Mouse (Mus musculus): ENCODE measurements around the gene Plekhs1.

The Plekhs1 gene

DNA sequence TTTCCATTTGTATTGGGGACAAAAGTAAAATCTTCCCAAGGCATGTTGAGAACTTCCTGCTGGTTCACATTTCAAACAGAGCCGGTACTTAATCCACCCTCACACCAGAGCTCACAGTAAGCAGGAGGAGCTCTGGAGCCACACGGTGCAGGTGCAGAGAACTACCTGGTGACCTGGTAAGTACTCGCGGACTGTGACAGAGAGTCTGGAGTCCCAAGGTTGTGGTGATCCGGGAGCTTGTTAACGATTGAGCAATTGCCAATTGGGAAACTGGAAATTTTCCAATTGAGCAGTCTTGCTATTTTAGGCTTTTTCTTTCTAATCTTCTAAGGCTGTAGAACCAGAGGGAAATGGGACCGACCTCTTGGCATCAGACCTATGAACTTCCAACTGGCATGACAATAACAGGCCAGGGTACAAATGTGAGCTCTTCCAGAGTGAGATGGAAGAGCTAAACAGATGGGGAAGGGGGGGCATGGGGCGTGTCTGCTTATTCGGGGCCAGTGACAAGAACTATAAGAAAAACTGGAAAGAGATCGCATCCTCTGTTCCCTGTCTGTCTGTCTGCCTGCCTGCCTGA lies at the start of gene Plekhs1:
Gene Plekhs1, plus strand, starts transcription at position 119 of the 580 bp plus-strand sequence.
- DNase-seq: no peak

DNA sequence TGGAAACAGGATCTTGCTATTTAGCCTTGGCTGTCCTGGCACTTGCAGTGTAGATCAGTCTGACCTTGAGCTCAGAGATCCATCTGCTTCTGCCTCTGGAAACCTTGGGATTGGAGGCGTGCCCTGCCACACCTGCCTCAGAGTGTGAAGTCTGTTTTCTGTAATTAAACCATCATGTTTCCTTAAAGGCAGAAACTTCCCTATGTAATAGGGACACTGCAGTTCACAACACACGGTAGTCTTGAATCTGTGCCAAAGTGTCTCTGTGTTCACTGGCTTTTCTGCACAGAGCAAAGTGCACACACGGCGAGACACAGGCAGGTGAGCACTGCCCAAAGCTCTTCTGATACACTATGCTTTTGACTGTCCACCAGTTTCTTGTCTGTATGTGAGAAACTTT lies 43.0 kb upstream of the Plekhs1 start:
- DNase-seq: no peak

DNA sequence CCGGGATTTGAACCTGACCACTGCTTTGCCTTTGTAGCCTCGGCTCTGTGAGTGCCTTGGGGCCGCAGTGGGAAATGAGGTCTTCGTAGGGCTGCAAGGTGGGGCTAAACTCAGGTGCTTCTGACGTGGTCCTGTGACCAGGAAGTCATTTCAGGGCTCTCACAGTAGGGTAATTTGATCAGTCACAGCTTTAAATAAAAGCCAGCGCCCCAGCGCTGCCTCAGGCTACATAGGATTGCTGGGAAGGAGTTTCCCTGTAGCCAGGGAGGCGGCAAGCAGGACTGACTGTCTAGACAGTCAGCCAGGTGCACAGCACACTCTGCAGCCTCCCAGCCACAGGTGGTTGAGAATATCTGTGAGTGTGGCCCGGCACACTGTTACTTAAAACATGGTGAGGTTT lies 42.0 kb upstream of the Plekhs1 start:
- no peak for DNase-seq

DNA sequence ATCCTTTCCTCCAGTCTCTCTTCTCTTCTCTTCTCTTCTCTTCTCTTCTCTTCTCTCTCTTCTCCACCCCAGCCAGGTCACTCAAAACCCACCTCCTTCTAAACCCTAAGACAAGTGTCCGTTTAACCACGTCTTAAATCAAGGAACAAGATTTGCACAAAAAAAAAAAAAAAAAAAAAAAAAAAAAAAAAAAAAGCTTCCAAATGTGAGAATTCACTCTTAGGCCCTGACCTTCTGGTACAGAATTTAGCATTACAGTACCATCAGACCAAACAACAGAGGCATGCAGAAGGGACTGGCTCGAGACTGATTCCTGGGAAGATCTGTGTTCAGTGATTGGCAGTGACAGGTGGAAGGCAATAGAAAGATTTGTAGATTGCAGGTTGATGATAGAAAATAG lies 41.1 kb upstream of the Plekhs1 start:
- DNase-seq: no peak

DNA sequence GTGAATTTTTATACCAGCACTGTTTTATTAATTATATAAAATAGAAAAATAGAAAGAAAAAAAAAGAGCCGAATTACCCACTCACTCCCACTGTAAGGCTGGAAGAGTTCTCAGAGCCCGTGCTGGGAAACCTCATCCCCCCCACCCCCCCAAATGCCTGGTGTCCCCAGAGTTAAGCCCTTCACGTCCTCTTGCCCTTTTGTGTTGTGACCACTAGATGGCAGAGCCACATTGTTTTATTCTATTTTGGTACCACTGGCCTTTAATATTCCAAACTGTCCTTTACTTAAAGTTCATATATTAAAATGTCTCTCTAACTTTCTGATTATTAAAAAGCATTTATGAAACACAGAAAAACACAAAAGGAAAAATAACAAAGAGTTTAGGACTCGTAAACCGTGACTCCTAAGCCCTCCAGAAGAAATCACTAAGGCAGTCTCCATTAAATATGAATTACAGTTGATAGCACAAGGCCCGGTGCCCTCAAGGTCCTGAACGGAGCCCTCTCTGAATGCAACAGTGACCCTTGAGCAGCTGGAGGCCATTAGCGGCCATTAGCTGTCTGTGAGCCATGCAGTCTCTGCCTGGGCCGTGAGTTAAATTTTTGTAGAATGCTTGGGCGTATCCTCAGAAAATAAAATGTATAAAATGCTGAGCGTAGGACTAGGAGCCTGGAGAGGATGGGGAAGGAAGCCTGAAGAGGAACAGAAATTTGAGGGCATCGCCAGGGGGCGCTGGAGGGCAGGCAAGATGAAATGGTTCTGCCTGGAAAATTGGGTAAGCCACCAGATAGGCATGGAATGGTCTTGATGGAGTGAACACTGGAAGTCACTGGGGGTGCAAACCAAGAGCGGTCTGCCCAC lies 38.7 kb upstream of the Plekhs1 start:
- peak; percentile 79 to 87 for DNase-seq

DNA sequence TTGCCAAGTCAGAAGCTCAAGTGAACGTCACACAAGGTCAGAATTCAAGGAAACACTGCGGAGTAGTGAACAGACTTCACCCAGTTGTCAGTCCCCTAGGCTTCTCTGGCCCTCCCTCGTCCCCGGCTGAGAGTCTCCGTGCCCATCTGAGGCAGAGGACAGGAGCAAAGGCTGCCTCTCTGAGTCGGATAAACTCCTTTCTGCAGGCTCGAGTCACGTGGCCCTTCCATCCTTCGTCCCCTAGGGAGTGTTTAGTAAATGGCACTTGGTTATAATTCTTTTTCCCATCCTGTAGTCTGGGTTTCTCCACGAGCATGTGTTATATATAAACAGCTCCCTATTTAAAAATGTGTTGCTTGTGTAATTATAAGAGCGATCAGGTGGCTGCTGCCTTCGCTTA lies 38.1 kb upstream of the Plekhs1 start:
- DNase-seq: no peak

DNA sequence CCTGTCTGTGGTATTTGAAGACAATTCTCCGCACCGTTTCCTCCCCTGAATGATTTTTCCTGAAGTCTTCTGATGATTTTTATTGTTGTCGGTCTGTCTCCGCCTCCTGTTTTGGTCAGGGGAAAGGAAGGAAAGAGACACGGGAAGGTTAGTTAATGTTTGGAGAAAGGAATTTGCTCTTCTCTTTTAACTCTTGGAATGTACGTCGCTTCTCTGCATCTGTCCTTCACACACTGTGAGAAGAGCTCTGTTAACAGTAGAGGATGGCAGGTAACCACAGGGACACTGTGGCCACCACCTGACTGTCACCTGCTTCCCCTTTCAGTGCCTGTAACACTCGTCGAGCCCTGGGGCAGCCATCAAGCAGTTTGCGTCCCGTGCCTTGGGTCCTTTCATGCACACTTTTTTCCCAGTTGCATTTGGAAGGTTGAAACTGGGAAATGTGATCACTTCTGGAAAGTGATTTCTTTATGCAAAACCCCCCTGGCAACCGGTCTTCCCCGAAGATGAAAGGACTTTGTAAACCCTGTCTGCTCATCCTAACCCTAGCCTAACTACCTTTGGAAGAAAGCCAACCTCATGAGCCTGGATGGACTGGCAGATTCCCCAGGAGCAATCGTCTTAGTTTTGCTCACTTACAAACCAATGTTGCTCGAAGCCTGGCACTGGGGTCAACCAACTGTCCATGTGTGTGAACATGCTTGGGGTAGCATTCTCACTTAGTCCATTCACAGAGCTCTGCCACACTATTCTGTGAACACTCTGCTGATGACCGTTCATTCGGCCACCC lies 36.6 kb upstream of the Plekhs1 start:
- DNase-seq: no peak

DNA sequence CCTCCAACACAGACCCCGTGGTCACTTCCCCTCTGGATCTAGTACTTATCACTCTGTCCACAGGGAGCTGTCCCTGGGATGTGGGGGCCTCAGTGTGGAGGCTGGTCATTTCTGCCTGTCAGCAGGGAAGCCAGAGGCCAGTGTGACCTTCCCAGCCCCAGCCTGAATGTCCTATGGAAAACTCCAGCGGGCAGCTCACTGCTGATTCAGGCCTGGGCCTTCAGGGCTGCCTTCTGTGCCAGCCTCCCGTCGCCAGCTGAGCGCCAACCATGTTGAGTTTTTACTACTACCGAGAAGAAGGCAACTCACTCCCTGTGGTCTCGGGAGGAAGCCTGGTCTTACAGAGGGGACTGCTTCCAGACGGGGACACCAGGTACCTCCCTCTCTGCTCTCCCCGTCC lies 35.9 kb upstream of the Plekhs1 start:
- no peak for DNase-seq

DNA sequence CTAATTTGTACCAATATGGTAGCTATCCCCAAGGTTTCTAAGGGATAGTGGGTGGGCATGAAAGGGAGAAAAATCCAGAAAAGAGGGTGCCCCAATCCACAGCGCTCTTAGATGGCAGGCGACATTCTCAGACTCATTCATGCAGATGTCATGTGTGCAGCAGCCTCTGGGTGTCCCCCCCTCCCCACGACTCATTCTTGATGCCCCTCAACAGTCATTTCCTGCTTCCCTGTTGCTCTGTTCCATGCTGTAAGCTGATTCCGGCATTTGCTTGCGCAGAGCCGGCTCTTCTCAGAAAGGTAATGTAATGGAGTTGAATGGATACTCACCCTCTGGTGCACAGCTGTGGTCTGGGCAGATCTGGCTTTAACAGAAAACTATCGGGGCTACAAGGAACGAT lies 31.1 kb upstream of the Plekhs1 start:
- no peak for DNase-seq

DNA sequence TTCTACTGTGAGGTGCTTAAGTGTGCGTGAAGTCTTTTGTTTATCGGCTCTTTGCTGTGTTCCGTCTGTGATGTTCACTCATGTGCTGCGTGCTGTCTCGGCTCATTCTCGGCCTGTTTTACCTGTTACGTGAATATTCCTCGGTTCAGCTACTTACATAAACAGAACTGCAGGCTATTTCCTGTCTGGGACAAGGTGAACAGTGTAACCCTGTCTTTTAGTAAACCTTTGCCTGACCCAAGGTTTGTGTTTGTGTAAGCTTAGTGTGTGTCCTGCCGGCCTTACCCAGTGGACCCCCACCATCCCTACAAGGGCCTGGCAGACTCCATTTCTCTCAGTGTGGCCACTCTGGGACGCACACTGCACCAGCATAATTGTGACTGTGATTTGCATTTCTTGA lies 28.7 kb upstream of the Plekhs1 start:
- no peak for DNase-seq

DNA sequence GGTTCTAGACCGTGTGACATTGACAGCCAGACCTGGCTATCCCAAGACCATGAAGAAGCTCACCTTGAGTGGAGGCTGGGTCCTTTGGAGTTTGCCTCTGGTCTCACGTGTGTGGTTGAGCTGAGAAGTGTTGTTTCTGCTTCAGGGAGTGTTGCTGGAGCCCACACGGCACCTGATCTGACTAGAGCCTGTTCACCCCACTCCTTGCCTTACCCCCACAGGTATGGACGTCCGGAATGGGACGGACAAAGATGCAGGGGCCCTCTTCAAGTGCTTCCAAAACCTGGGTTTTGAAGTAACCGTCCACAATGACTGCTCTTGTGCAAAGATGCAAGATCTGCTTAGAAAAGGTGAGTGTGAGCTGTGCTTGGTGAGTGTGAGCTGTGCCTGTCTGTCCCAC lies 27.9 kb upstream of the Plekhs1 start:
- no peak for DNase-seq

DNA sequence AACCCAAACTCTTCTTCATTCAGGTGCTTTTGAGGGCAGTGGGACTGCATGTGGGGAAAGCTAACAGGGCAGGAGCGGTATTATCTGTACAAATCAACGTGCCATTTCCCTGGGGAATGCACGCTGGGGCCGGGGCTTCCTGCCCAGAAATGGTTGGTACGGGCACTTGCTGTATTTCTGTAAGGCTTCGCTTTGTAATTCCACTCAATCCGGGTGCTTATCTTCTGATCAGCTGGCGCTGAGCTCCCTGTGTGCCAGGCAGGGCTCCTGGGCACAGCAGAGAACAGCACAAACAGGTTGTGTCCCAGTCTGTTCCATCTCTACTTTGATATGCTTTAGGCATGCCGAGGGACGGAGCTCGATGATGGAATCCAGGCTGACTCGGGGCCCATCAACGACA lies 25.1 kb upstream of the Plekhs1 start:
- peak; percentile 42 to 44 for DNase-seq

DNA sequence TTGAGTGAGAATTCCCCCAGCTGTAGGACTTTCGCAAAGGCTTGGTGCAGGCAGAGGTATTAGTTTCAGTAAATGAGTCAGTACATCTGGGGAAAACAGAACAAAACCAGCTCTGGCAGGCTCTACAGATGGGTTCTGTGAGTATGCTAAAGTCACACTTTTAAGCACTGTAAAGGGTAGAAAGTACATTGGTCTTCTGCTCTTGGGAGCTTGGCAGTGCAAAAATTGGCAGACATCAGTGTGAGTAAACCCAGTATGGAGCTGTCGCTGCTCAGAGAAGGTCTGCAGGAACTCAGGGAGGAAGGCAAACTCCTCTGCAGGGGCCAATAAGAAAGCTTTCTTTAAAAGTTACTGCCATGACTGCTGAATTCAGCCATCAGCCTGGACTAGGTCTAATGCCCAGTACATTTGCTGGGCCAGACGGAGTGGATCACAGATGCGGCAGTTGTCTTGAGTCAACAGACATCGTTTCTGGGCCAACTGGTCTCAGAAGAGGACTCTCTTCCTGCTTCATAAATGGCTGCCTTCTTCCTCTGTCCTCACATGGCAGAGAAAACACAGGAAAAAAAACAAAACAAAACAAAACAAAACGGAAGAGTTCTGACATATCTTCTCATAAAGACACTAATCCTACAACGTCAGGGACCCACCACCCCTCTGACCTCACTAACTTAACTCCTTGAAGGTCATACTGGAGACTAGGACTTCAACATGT lies 22.9 kb upstream of the Plekhs1 start:
- no peak for DNase-seq

DNA sequence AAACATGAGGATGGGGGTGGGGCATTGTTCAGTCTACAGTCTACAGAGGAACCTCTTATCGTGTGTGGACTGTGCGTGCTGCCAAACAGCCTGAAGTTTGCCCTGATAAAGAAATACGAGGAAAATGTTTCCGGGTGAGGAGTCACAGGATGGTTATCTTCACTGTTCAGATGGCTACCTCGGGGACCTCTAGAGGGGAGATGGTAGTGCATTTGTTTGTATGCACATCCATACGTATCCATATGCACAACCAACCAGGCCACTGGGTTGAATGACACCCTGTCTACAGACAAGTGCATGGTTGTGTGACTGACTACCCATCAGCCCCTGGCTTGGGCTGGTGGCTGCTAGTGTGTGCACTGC lies 22.4 kb upstream of the Plekhs1 start:
- DNase-seq: no peak

DNA sequence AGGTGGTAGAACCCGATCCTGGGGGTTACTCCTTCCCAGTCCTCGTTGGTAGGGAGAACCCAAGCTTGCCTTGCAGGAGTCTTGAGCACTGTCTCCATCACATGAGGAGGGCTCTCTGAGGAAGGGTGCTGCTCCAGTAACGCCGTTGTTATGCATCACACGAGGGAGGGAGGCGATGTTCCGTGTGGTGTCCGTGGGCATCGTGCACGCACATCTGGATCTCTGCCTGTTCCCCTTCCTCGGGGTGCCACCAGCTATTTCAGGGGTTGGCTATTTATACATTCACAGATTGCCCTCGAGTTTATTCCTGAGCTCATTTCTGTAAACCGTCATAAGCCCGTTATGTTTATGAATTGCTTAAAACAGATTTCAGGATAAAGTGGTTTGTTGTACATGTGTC lies 18.0 kb upstream of the Plekhs1 start:
- DNase-seq: no peak

DNA sequence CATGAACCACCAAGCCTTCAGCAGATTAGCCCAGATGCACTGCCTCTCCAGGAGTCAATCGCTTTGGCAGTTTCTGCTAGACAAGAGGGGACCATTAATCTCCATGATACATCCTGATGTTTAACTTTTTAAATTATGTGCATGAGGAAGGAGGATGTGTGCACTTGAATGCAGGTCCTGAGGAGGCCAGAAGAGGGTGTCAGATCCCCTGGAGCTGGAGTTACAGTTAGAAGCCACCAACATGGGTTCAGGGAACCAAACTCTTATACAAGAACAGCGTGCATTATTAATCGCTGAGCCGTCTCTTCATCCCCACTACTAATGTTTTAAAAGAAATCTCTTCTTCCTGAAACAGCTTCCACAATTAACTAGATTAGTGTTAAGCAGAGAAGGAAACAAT lies 12.7 kb upstream of the Plekhs1 start:
- no peak for DNase-seq

DNA sequence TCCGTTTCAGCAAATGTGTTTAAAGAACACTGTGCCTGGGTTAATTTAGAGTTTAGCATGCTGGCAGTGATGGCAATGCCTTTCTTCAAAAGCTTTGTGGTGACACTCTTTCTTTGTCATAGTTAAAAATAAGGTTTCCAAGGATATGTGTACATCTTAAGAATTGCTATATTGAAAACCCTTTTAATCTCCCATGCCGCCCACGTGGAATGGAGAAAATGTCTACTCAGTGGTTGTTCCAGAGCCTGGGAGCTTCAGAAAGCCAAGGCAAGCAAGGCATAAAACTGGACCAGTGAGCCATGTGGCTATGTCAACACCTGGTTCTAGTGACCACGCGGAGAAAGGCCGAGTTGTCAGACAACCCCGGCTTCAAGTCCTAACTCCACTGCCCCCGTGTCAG lies 11.9 kb upstream of the Plekhs1 start:
- DNase-seq: no peak

DNA sequence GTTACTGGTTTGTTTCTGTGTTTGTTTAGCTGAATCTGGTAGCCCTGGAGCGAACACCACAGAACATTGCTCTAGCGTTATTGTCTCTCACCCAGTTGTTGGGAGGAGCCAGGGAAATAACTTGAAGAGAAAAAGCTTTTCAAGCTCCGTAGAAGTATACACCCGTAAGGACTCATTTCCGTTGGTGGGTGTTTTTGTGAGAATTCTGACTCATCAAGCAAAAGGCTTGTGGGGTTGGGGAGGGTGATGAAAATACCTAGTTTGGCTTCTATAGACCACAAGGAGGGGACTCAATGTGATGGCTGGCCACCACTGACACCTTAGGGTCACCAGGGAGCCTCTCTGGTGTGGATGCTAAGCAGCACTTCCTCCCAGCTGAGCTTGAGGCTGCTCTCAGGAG lies 10.5 kb upstream of the Plekhs1 start:
- no peak for DNase-seq

DNA sequence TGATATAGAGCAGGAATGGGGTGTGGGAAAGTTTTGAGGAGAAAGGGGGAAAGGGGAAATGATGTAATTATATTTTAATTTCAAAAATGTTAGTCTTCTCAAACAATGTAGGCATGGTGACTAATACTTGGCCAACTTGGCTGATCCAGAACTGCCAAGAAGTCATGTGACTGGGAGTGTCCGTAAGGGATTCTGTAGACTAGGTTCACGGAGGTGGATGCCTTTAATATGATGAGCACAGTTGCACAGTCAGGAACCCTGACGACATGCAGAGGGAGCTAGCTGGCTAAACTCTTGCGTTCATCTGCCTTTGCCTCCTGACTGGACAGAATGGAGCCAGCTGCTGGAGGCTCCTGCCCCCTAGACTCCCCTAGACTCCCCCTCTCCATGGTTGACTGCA lies 9.6 kb upstream of the Plekhs1 start:
- DNase-seq: no peak

DNA sequence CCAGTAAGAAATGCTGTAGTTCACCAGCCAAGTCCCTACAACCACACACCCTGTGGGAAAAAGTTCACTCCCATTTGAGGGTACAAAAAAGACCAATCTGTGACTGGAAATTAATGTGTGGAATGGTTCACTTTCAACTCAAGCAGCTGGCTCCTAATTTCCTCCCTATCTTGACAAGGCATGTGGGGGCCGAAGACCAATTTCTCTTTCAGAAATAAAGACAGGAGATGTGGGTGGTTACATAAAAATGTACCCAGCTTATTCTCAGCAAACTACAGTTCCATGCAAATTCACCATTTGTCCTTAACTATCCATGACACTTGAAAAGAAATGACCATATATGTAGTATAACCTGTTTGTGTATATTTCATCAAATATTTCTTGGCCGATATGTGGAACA lies 9.0 kb upstream of the Plekhs1 start:
- DNase-seq: no peak

DNA sequence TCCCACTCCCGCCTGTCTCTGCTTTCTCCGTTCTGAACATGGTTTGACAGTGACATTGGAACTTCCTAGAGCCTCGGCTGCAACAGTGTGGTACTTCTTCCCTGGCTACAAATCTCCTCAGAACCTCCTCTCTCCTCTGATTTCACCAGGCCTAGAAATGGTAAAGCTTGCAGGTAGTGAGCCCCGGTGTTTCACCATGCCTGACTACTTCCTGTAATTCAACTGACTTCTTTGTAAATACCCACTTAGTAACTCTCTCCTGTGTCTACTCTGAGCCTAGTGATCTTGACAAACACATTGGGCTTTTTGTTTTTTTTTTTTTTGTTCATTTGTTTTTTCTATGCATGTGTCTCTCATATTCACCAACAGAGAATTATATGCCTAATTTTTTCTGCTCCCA lies 6.6 kb upstream of the Plekhs1 start:
- DNase-seq: no peak

DNA sequence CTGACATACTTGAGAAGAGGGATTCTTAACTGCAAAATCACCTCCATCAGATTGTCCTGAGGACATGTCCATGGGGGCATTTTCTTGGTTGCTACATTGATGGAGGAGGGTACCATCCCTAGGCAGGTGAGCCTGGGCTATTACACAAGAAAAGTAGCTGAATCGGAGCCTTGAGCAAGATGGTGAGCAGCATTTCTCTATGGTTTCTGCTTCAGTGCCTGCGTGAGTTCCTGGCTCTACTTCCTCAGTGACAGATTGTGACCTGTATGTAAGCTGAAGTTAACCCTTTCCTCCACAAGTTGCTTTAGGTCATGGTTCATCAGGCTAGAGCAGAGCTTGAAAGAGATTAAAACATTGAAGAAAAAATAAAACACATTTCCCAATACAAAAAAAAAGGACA lies 6.1 kb upstream of the Plekhs1 start:
- peak; percentile 51 to 58 for DNase-seq

DNA sequence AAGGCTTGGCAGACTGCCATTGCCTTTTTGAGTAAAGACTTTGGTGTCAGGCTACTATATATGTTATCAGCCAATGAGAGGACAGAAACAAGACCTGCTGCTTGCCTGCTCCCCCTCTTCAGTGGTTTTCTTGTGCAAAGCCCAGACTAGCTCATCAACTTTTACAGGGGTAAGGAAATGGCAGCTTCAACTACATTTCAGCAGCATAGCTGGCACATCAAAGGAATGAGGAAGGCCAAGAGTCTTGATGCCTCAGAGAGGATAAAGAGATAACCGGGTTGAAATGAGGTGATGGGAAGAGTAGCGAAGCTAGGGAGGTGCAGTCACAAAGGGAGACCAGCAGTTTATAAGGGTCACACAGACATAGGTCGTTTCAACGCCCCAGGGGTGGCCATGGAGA lies 3.9 kb upstream of the Plekhs1 start:
- DNase-seq: no peak

Measured in cerebellum, adult 18-20 months (tissue).